ENCODE assay signal across 8 mouse cellular contexts in the genomic region with DNA sequence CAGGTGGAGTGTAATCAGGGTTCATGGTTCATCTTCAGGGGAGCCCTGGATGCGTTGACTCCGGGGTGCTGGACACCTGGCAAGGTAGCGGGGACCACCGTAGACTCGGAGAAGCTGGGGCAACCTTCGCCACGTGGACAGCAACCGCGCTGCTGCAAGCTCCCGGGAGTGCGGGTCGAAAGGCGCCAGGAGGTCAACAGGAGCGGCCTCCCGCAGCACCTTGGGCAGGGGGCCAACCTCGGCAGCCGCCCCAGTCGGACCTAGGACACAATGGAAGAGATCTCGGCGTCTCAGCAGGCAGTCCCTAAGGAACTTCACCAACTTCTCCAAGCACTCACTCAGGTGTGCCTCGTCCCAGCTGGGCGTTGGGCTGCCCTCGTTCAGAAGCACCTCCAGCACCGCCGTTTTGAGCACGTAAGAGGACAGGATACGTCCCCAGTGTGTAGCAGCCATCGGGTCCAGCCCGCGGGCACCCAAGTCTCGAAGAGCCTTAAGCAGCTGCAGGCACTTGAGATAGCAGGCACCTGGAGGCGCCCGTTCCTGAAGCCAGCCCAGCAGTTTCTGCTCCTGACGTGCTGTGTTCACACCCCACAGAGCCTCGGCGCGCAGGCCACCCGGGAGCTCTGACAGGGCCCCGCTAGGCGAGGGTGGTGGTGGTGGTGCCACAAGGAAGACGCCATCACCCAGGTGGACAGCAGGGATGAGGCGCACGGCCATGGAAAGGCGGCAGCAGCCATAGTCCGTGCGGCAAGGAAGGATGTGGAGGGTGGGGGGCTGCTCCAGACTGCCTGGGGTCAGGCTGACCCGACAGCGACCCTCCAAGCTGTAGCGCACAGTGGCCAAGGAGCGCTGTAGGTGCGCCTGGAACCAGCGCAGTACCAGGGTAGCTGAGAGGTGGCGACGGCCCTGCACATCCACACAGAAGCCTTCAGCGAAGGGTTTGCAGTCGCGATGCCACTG. TPM values are rescaled to one million over a fixed set of nuclear protein-coding genes. Genes with fewer than 3 reads are reported as not detected.
DNase-seq lines count a peak whose midpoint lies in the region; ATAC-seq and TF ChIP-seq lines count a peak whose summit lies in the region.

No protein-coding gene starts in this region.

- 36% methylated on average over 57 of the region's 57 CpGs for WGBS in heart, embryonic 16.5 days
- WGBS in liver, embryonic 16.5 days (ENCODE audit: insufficient replicate concordance) = 68% methylated on average over 57 of the region's 57 CpGs

- peak overlapping the region; percentile 67 for H3K4me2 ChIP-seq in heart, embryonic 16.5 days (ENCODE audit: low read depth, low read length)
- H3K4me2 ChIP-seq in liver, embryonic 16.5 days (ENCODE audit: low read depth, low read length) = peak overlapping the region; percentile 58

- ATAC-seq in heart, embryonic 16.5 days (replicated peaks; ENCODE audit: extremely low read depth, insufficient read depth, low FRiP score) = no peak
- ATAC-seq in liver, embryonic 16.5 days (ENCODE audit: low read depth) = no peak
- ATAC-seq in inflammation-experienced regulatory T-cells, adult 6 months = no peak
- no peak for ATAC-seq in erythroid progenitor cell, adult 5-6 weeks (replicated peaks; ENCODE audit: low FRiP score, poor library complexity, severe bottlenecking)

- peaks cover 25% of the 10 kb centered on the region for H3K4me1 ChIP-seq in heart, embryonic 16.5 days (ENCODE audit: control insufficient read depth, insufficient read depth, low read length)
- peaks cover 4% of the 10 kb centered on the region for H3K4me1 ChIP-seq in liver, embryonic 16.5 days (ENCODE audit: control insufficient read depth, low read depth, low read length)

- peak; percentile 52 for DNase-seq in gastrocnemius, adult 2 months
- DNase-seq in gastrocnemius, adult 18-20 months (ENCODE audit: low spot score) = no peak
- DNase-seq in ES-CJ7 (ENCODE audit: low read depth, low spot score) = peak; percentile 33
- DNase-seq in right cerebral cortex, postnatal 10 days (ENCODE audit: low spot score in 2 of 2) = no peak

- peak overlapping the region; percentile 94 for H3K4me3 ChIP-seq in gastrocnemius, adult 2 months
- H3K4me3 ChIP-seq in heart, embryonic 16.5 days (ENCODE audit: low read length) = peak overlapping the region; percentile 58
- peak overlapping the region; percentile 68; the same call in 1 of the 2 replicates for H3K4me3 ChIP-seq in liver, embryonic 16.5 days (ENCODE audit: low read depth, low read length)

- no peaks in the 10 kb centered on the region for H3K9me3 ChIP-seq in heart, embryonic 16.5 days (replicated peaks; ENCODE audit: control insufficient read depth, low read length)
- H3K9me3 ChIP-seq in liver, embryonic 16.5 days (replicated peaks; ENCODE audit: control insufficient read depth, low read length) = no peaks in the 10 kb centered on the region

- peak overlapping the region; percentile 96 for H3K27ac ChIP-seq in gastrocnemius, adult 2 months
- no peak overlapping the region; the same call in 1 of the 2 replicates for H3K27ac ChIP-seq in heart, embryonic 16.5 days (ENCODE audit: low read length)
- H3K27ac ChIP-seq in liver, embryonic 16.5 days (ENCODE audit: low read length) = no peak overlapping the region

- H3K36me3 ChIP-seq in heart, embryonic 16.5 days (ENCODE audit: control insufficient read depth, insufficient read depth) = peaks cover 4% of the 10 kb centered on the region; the same call in 1 of the 2 replicates
- no peaks in the 10 kb centered on the region for H3K36me3 ChIP-seq in liver, embryonic 16.5 days (ENCODE audit: control insufficient read depth, insufficient read depth)

- H3K9ac ChIP-seq in heart, embryonic 16.5 days (ENCODE audit: low read length) = peak overlapping the region; percentile 82
- no peak overlapping the region for H3K9ac ChIP-seq in liver, embryonic 16.5 days (ENCODE audit: low read depth, low read length)

- no peak for TF ChIP-seq CTCF in gastrocnemius, adult 2 months (IDR thresholded peaks at IDR 0.05)

- intact Hi-C loops in gastrocnemius, adult 2 months (cut with DNase I) = no loop called here

- H3K27me3 ChIP-seq in heart, embryonic 16.5 days (ENCODE audit: control insufficient read depth, insufficient read depth, low read length) = peaks cover 15% of the 10 kb centered on the region
- peaks cover 14% of the 10 kb centered on the region for H3K27me3 ChIP-seq in liver, embryonic 16.5 days (ENCODE audit: control insufficient read depth, insufficient read depth, low read depth, low read length)

RNA-seq across cellular contexts. Expression of gene Itpripl2, which starts 1.8 kb away (rescaled TPM):
- 1 to 10 TPM; 6.3 to 9.9 TPM for total RNA-seq in gastrocnemius, adult 2 months (2021)
- total RNA-seq in gastrocnemius, adult 18-20 months (2021) = 1 to 10 TPM; 5.2 to 8.2 TPM
- 4.1 and 4.9 TPM in 2 replicates for polyA plus RNA-seq in heart, embryonic 16.5 days (2015; fragmentation: Nextera tagmentation; extraction: Ambion mirVana)
- polyA plus RNA-seq in liver, embryonic 16.5 days (2015; fragmentation: Nextera tagmentation; extraction: Ambion mirVana) = 0.96 and 1.0 TPM in 2 replicates
- polyA plus RNA-seq in inflammation-experienced regulatory T-cells, adult 6 months (2017; shearing (Covaris generic)) = 1 to 10 TPM in 1 of 3 experiments, under 1 TPM in 2; 0.46 to 1.1 (median 0.68) TPM
- 1.7 and 4.0 TPM in 2 replicates for total RNA-seq in erythroid progenitor cell, adult 5-6 weeks (2015; ENCODE audit: low replicate concordance)
- 2.7 and 4.6 TPM in 2 replicates for total RNA-seq in erythroid progenitor cell, adult 5-6 weeks (2017; ENCODE audit: low replicate concordance)

RNA-seq across cellular contexts. Expression of gene Syt17, which starts 42.0 kb away (rescaled TPM):
- under 1 TPM; 0.41 to 0.61 TPM for total RNA-seq in gastrocnemius, adult 2 months (2021)
- total RNA-seq in gastrocnemius, adult 18-20 months (2021) = under 1 TPM; 0.25 to 0.52 TPM
- 1.9 and 2.1 TPM in 2 replicates for polyA plus RNA-seq in heart, embryonic 16.5 days (2015; fragmentation: Nextera tagmentation; extraction: Ambion mirVana)
- 0.23 and 0.24 TPM in 2 replicates for polyA plus RNA-seq in liver, embryonic 16.5 days (2015; fragmentation: Nextera tagmentation; extraction: Ambion mirVana)
- polyA plus RNA-seq in inflammation-experienced regulatory T-cells, adult 6 months (2017; shearing (Covaris generic)) = under 1 TPM in 1 of 3 experiments, not detected in 2; 0.21 TPM
- total RNA-seq in erythroid progenitor cell, adult 5-6 weeks (2015; ENCODE audit: low replicate concordance) = not detected in 2 replicates
- 0.51 TPM in 1 of 2 replicates, not detected in the other for total RNA-seq in erythroid progenitor cell, adult 5-6 weeks (2017; ENCODE audit: low replicate concordance)

RNA-seq across cellular contexts. Expression of gene Coq7, which starts 43.2 kb away (rescaled TPM):
- total RNA-seq in gastrocnemius, adult 2 months (2021) = 10 to 100 TPM; 46.0 to 75.6 TPM
- total RNA-seq in gastrocnemius, adult 18-20 months (2021) = 10 to 100 TPM; 46.4 to 57.7 TPM
- 173 and 177 TPM in 2 replicates for polyA plus RNA-seq in heart, embryonic 16.5 days (2015; fragmentation: Nextera tagmentation; extraction: Ambion mirVana)
- polyA plus RNA-seq in liver, embryonic 16.5 days (2015; fragmentation: Nextera tagmentation; extraction: Ambion mirVana) = 31.5 and 32.7 TPM in 2 replicates
- 10 to 100 TPM in 2 of 3 experiments, 1 to 10 TPM in 1; 9.3 to 17.3 (median 11.1) TPM for polyA plus RNA-seq in inflammation-experienced regulatory T-cells, adult 6 months (2017; shearing (Covaris generic))
- total RNA-seq in erythroid progenitor cell, adult 5-6 weeks (2015; ENCODE audit: low replicate concordance) = 8.8 and 16.6 TPM in 2 replicates
- 3.3 and 13.6 TPM in 2 replicates for total RNA-seq in erythroid progenitor cell, adult 5-6 weeks (2017; ENCODE audit: low replicate concordance)

Comparison
In these comparisons a context has a peak if more than half of its experiments do, and no peak if none do; other contexts are left out.
1. DNase-seq: peak in gastrocnemius, adult 2 months (single experiment) and ES-CJ7 (single experiment); none in gastrocnemius, adult 18-20 months (single experiment) and right cerebral cortex, postnatal 10 days (0 of 2).
2. Peak in every context shown above with its lines, with median percentiles within 50 percentile points of each other: H3K4me3 ChIP-seq.